Mouse (Mus musculus) embryonic facial prominence, embryonic 15.5 days (tissue): Measurements from ENCODE around the gene Fndc10. TPM values are rescaled to one million over a fixed set of nuclear protein-coding genes. Genes with fewer than 3 reads are reported as not detected.

Source experiments
- ATAC-seq: fragments of 200-750 bp; cut with Nextera tagmentation; 2 replicates; pipeline ENCODE4 v1.8.0; 2017; ENCODE audit warnings: low read depth, moderate TSS enrichment; ENCODE audit not compliant: insufficient number of reproducible peaks, low FRiP score, low TSS enrichment
- H3K27ac ChIP-seq: fragments of 300-500 bp; sonication (generic); replicated peaks from 2 replicates; pipeline ENCODE4 v1.5.1; 2015; ENCODE audit warnings: mild to moderate bottlenecking, inconsistent platforms
- H3K27me3 ChIP-seq: fragments of 300-500 bp; sonication (generic); 2 replicates; pipeline ENCODE4 v1.6.1; 2015; ENCODE audit warnings: inconsistent platforms
- H3K36me3 ChIP-seq: fragments of 300-500 bp; sonication (generic); 2 replicates; pipeline ENCODE4 v1.6.1; 2015; ENCODE audit warnings: mild to moderate bottlenecking, inconsistent platforms
- H3K4me1 ChIP-seq: fragments of 300-500 bp; sonication (generic); 2 replicates; pipeline ENCODE4 v1.6.1; 2015; ENCODE audit warnings: inconsistent platforms
- H3K4me2 ChIP-seq: fragments of 300-500 bp; sonication (generic); replicated peaks from 2 replicates; pipeline ENCODE4 v1.6.1; 2015; ENCODE audit warnings: mild to moderate bottlenecking, inconsistent platforms
- H3K4me3 ChIP-seq: fragments of 300-500 bp; sonication (generic); replicated peaks from 2 replicates; pipeline ENCODE4 v1.5.1; 2015; ENCODE audit warnings: mild to moderate bottlenecking, inconsistent platforms
- H3K9ac ChIP-seq: fragments of 300-500 bp; sonication (generic); 2 replicates; pipeline ENCODE4 v1.6.1; 2015; ENCODE audit warnings: inconsistent platforms
- H3K9me3 ChIP-seq: fragments of 300-500 bp; sonication (generic); replicated peaks from 2 replicates; pipeline ENCODE4 v1.6.1; 2016; ENCODE audit warnings: inconsistent platforms
- WGBS: fragments of 180-500 bp; shearing (Covaris S2); methylation state at CpG from one replicate; pipeline ENCODE4 v1.1.7; 2015; 5-methylcytosine and 5-hydroxymethylcytosine counted together
- polyA plus RNA-seq: library from polyadenylated mRNA; unstranded; fragments of >200 nt; fragmentation: Nextera tagmentation; extraction: Ambion mirVana; gene quantifications from 2 replicates; pipeline ENCODE4 v1.2.1, GENCODE M21; 2015

Fndc10 gene
- polyA plus RNA-seq, 1 experiment from 2014 or later: 13.5 TPM

GRCm38 (mm10) chr4:155690571-155691375 lies 3.4 kb upstream of the Fndc10 start:
- peaks cover 7% of the 10 kb centered on the region; the same call in 1 of the 2 replicates for H3K27me3 ChIP-seq
- no peaks in the 10 kb centered on the region for H3K9me3 ChIP-seq
- no peak overlapping the region for H3K4me2 ChIP-seq
- H3K27ac ChIP-seq: no peak overlapping the region
- no peak for ATAC-seq
- H3K4me1 ChIP-seq: peaks cover 12% of the 10 kb centered on the region
- H3K4me3 ChIP-seq: no peak overlapping the region
- no peak overlapping the region for H3K9ac ChIP-seq
- H3K36me3 ChIP-seq: no peaks in the 10 kb centered on the region
- 78% methylated on average over 12 of the region's 12 CpGs for WGBS

DNA sequence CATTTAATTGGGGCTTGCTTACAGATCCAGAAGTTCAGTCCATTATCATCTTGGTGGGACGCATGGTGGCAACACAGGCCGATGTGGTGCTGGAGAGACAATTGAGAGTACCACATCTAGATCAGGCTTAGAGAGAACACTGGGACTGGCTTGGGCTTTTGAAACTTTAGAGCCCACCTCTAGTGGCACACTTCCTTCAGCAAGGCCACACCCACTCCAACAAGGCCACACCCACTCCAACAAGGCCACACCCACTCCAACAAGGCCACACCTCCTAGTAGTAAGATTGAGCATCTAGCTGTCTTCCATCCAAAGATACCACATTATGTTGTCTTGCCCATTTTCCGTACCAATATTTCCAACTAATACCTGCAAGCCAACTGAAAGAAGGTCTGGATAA lies 1.7 kb upstream of the Fndc10 start:
- H3K9ac ChIP-seq: no peak overlapping the region
- no peak for ATAC-seq
- WGBS: 95% methylated on average over 3 of the region's 3 CpGs
- no peak overlapping the region for H3K4me3 ChIP-seq
- H3K4me1 ChIP-seq: peaks cover 26% of the 10 kb centered on the region
- no peaks in the 10 kb centered on the region for H3K9me3 ChIP-seq
- peaks cover 7% of the 10 kb centered on the region; the same call in 1 of the 2 replicates for H3K27me3 ChIP-seq
- no peak overlapping the region for H3K4me2 ChIP-seq
- no peak overlapping the region for H3K27ac ChIP-seq
- H3K36me3 ChIP-seq: no peaks in the 10 kb centered on the region

- H3K36me3 ChIP-seq: no peaks in the 10 kb centered on the region
- no peaks in the 10 kb centered on the region for H3K9me3 ChIP-seq
- WGBS: under 1% methylated on average over 91 of the region's 92 CpGs
- H3K27me3 ChIP-seq: peaks cover 7% of the 10 kb centered on the region; the same call in 1 of the 2 replicates
- peak overlapping the region; percentile 58 for H3K9ac ChIP-seq
- peak overlapping the region; percentile 80 for H3K27ac ChIP-seq
- ATAC-seq: peak; percentile 81
- H3K4me2 ChIP-seq: peak overlapping the region; percentile 95
- peaks cover 26% of the 10 kb centered on the region for H3K4me1 ChIP-seq
- peak overlapping the region; percentile 74 for H3K4me3 ChIP-seq
These were observed 600 bp downstream of the Fndc10 start for GRCm38 (mm10) chr4:155694482-155695401.

- WGBS: 66% methylated on average over 4 of the region's 4 CpGs
- no peak for ATAC-seq
- H3K4me2 ChIP-seq: peak overlapping the region; percentile 95
- peak overlapping the region; percentile 74 for H3K4me3 ChIP-seq
- no peak overlapping the region for H3K27ac ChIP-seq
- peaks cover 26% of the 10 kb centered on the region for H3K4me1 ChIP-seq
- H3K9ac ChIP-seq: 0 out of 2 replicates have a peak overlapping the region, but pooled peaks have one; percentile 2
- peaks cover 6% of the 10 kb centered on the region; the same call in 1 of the 2 replicates for H3K27me3 ChIP-seq
- no peaks in the 10 kb centered on the region for H3K9me3 ChIP-seq
- H3K36me3 ChIP-seq: no peaks in the 10 kb centered on the region
These were observed 1.5 kb downstream of the Fndc10 start for GRCm38 (mm10) chr4:155695531-155696062.

DNA sequence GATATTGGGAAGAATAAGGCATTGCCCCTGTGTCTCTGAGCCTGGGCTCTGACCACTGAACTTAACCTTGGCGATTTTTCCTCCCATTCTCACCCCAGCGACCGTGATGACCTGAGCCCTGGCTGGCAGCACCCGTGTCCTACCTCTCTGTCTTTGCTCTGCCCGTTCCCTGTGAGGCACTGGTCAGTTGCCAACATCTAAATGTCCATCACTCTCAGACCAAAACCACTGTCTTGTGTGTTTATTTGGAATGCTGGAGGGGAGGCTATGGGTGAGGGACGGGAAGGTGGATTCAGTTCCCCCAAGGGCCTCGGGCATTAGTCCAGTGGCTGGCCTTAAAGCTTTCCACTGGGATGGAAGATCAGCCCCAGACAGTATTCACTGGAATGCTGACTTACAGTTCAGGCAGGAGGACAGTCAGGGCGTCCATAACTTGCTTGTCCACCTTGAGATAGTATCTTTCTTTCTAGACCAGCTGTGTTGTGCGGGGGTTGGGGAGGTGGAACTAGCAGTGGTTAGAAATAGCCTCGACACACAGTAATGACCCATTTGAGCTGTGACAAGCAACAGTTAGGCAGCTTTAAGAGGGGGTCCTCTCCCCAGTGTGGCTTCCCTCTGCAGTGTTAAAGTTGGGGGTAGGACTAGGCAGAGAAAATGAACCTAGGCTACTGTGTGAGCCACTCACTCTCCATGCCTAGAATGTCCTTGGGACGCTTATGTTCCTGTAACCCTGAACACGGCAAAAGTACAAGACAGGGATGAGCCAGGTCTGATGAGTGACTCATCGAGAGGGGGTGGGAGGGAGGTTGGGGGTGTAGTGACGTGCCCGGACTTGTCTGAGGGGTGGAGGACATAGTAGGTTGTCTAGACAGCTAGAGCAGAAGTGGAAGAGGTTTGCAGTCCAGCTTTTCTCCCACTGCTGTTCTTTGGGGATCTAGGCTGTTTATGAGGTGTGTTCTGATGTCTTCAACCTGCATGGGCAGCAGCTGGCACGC lies 2.4 kb downstream of the Fndc10 start:
- ATAC-seq: no peak
- Histone ChIP-seq H3K27ac (no peak overlapping the region), H3K9ac (0 out of 2 replicates have a peak overlapping the region, but pooled peaks have one; percentile 2), H3K4me2 (peak overlapping the region; percentile 95; the same call in 1 of the 2 replicates), H3K4me1 (peaks cover 26% of the 10 kb centered on the region), H3K27me3 (no peaks in the 10 kb centered on the region), H3K4me3 (no peak overlapping the region), H3K9me3 (no peaks in the 10 kb centered on the region), H3K36me3 (no peaks in the 10 kb centered on the region)
- WGBS: 64% methylated on average over 16 of the region's 16 CpGs

GRCm38 (mm10) chr4:155700425-155700824 lies 6.3 kb downstream of the Fndc10 start:
- H3K4me1 ChIP-seq: peaks cover 19% of the 10 kb centered on the region
- H3K9me3 ChIP-seq: no peaks in the 10 kb centered on the region
- H3K4me2 ChIP-seq: no peak overlapping the region
- no peaks in the 10 kb centered on the region for H3K27me3 ChIP-seq
- no peak overlapping the region for H3K27ac ChIP-seq
- no peak for ATAC-seq
- no peaks in the 10 kb centered on the region for H3K36me3 ChIP-seq
- no peak overlapping the region for H3K9ac ChIP-seq
- no peak overlapping the region for H3K4me3 ChIP-seq

- Histone ChIP-seq H3K9me3 (no peaks in the 10 kb centered on the region), H3K4me1 (peaks cover 10% of the 10 kb centered on the region), H3K27ac (no peak overlapping the region), H3K4me3 (no peak overlapping the region), H3K4me2 (no peak overlapping the region), H3K27me3 (no peaks in the 10 kb centered on the region), H3K36me3 (no peaks in the 10 kb centered on the region), H3K9ac (no peak overlapping the region)
- 93% methylated on average over 4 of the region's 4 CpGs for WGBS
- ATAC-seq: no peak
These were observed 9.3 kb downstream of the Fndc10 start for GRCm38 (mm10) chr4:155703425-155703929.

- Histone ChIP-seq H3K27me3 (no peaks in the 10 kb centered on the region), H3K36me3 (no peaks in the 10 kb centered on the region), H3K4me2 (peak within 1 kb of the TSS; percentile 70), H3K9me3 (no peaks in the 10 kb centered on the region), H3K9ac (peak within 1 kb of the TSS; percentile 69), H3K27ac (peak within 1 kb of the TSS; percentile 98), H3K4me1 (peaks cover 18% of the 10 kb centered on the region), H3K4me3 (peak within 1 kb of the TSS; percentile 74)
- ATAC-seq: peak; percentile 94
- WGBS: under 1% methylated on average over 83 of the region's 83 CpGs
These were observed 10.8 kb downstream of the Fndc10 start, which contains the start of gene Ssu72 for GRCm38 (mm10) chr4:155704721-155705591. Ssu72 (plus strand) TSS chr4:155704800.

DNA sequence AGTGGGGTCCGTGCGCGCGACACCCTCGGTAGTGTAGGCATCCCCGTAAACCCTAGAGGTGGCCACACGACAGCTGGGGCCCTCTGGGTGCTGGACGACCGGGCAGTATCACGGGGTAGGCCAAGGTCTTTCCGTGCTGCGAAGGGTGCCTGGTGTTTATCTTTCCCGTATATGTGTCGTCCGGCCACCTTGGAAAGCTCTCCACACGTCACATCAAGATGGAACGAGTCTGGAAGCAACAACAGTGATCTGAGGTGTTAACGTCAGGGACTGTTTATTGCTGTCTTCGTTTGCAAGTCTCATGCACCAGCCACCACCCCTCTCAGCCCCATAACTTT lies 11.4 kb downstream of the Fndc10 start:
- ATAC-seq: no peak; the same call in none of the 2 replicates

More for the DNA sequence above, 11.4 kb downstream of the Fndc10 start:
- Histone ChIP-seq H3K4me3 (peak overlapping the region; percentile 74), H3K27ac (peak overlapping the region; percentile 98), H3K36me3 (no peaks in the 10 kb centered on the region), H3K4me1 (peaks cover 24% of the 10 kb centered on the region), H3K4me2 (peak overlapping the region; percentile 70), H3K27me3 (no peaks in the 10 kb centered on the region), H3K9ac (peak overlapping the region; percentile 69), H3K9me3 (no peaks in the 10 kb centered on the region)
- WGBS: under 1% methylated on average over 19 of the region's 19 CpGs
